Mouse (Mus musculus) intestine, embryonic 14.5 days (tissue): ENCODE results near the gene Col4a2. TPM values are rescaled to one million over a fixed set of nuclear protein-coding genes. Genes with fewer than 3 reads are reported as not detected.
"Not testable (repeated sequence)": the region's sequence is repeated elsewhere in the genome, so short reads cannot be mapped to it uniquely, and the experiment has no call there.

Experiments
- ATAC-seq: fragments of 200-750 bp; cut with Nextera tagmentation; replicated peaks from 2 replicates; pipeline ENCODE4 v1.8.0; 2017; ENCODE audit warnings: low read depth, moderate number of reproducible peaks, moderate TSS enrichment, moderate library complexity; ENCODE audit not compliant: low FRiP score, low TSS enrichment
- DNase-seq: peaks from one replicate; pipeline ENCODE4 v3.0.0-alpha.2; 2018; ENCODE audit warnings: low spot score
- H3K27ac ChIP-seq: fragments of 300-500 bp; sonication (generic); 2 replicates; pipeline ENCODE4 v1.5.1; 2014; ENCODE audit warnings: low read depth, mild to moderate bottlenecking, control low read depth
- H3K27me3 ChIP-seq: fragments of 300-500 bp; sonication (generic); replicated peaks from 2 replicates; pipeline ENCODE4 v1.6.1; 2014; ENCODE audit warnings: low read length, control low read depth; ENCODE audit not compliant: control insufficient read depth, insufficient read depth
- H3K36me3 ChIP-seq: fragments of 300-500 bp; sonication (generic); 2 replicates; pipeline ENCODE4 v1.6.1; 2014; ENCODE audit warnings: low read length, control low read depth; ENCODE audit not compliant: control insufficient read depth, insufficient read depth
- H3K4me1 ChIP-seq: fragments of 300-500 bp; sonication (generic); replicated peaks from 2 replicates; pipeline ENCODE4 v1.6.1; 2014; ENCODE audit warnings: low read length, control low read depth, mixed read lengths; ENCODE audit not compliant: control insufficient read depth, insufficient read depth
- H3K4me2 ChIP-seq: fragments of 300-500 bp; sonication (generic); 2 replicates; pipeline ENCODE4 v1.6.1; 2014; ENCODE audit warnings: low read length
- H3K4me3 ChIP-seq: fragments of 300-500 bp; sonication (generic); 2 replicates; pipeline ENCODE4 v1.5.1; 2014; ENCODE audit warnings: low read depth, low read length, control low read depth, mixed read lengths
- H3K9ac ChIP-seq: fragments of 300-500 bp; sonication (generic); 2 replicates; pipeline ENCODE4 v1.6.1; 2014; ENCODE audit warnings: mild to moderate bottlenecking, low read length
- H3K9me3 ChIP-seq: fragments of 300-500 bp; sonication (generic); 2 replicates; pipeline ENCODE4 v1.6.1; 2016; ENCODE audit warnings: low read length, control low read depth; ENCODE audit not compliant: control insufficient read depth
- WGBS: fragments of 180-500 bp; shearing (Covaris S2); extraction: QIAGEN DNeasy Blood & Tissue Kit; methylation state at CpG from one replicate; pipeline ENCODE4 v1.1.7; 2014; 5-methylcytosine and 5-hydroxymethylcytosine counted together
- polyA plus RNA-seq: library from polyadenylated mRNA; unstranded; fragments of >200 nt; fragmentation: Nextera tagmentation; extraction: Ambion mirVana; gene quantifications from 2 replicates; pipeline ENCODE4 v1.2.1, GENCODE M21; 2014

Gene Col4a2
- polyA plus RNA-seq, 1 experiment from 2014 or later = 58.4 TPM

DNA sequence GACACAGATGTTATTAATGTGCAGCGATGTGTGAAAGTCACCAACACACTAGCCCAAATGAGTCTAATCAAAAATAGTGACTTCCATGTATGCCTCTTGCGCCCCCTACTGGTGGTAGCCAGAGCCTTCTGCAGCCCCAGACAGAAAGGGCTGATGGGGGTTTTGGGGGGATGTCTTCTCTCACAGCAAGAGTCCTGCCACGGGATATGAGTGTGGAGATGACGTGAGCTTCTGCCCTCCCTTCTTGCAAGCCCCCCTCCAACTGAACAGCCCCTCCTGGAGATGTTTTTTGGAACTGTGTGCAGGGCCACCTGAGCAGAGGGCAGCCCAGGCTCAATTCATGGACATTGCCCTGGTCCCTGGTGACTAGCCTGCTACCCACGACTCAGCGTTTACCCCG, 173.5 kb downstream of the Col4a2 start:
- no peak for ATAC-seq

DNA sequence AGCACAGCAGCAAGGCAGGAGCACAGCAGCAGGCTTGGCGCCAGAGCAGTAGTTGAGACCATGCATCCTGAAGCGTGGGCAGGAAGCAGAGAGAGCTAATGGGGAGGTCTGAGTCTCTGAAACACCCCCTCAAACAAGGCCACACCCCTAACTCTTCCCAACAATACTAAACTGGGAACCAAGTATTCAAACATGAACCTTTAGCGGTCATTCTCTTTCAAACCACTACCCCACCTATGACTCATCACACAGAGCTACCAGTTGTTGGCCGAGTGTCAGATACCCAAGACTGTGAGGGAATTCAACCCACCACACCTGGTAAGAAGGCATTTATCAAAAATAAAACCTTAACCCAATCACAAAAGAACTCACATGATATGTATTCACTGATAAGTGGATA, 174.6 kb downstream of the Col4a2 start:
- WGBS = 74% methylated on average over 4 of the region's 4 CpGs
- ATAC-seq = no peak
- Histone ChIP-seq H3K9ac (no peak overlapping the region), H3K4me3 (no peak overlapping the region), H3K9me3 (no peaks in the 10 kb centered on the region), H3K27ac (no peak overlapping the region), H3K4me1 (no peaks in the 10 kb centered on the region), H3K4me2 (no peak overlapping the region), H3K36me3 (no peaks in the 10 kb centered on the region), H3K27me3 (0 out of 2 replicates have a peak, but pooled peaks cover 4% of the 10 kb centered on the region)
- DNase-seq = no peak

More for the DNA sequence above, 173.5 kb downstream of the Col4a2 start:
- no peak overlapping the region for H3K4me3 ChIP-seq
- no peaks in the 10 kb centered on the region for H3K4me1 ChIP-seq
- no peaks in the 10 kb centered on the region for H3K9me3 ChIP-seq
- no peak overlapping the region for H3K9ac ChIP-seq
- peak; percentile 90 for DNase-seq
- 0 out of 2 replicates have a peak, but pooled peaks cover 4% of the 10 kb centered on the region for H3K27me3 ChIP-seq
- H3K36me3 ChIP-seq = no peaks in the 10 kb centered on the region
- 20% methylated on average over 7 of the region's 7 CpGs for WGBS
- no peak overlapping the region for H3K27ac ChIP-seq
- H3K4me2 ChIP-seq = no peak overlapping the region

- ATAC-seq, H3K4me3 ChIP-seq: not testable (repeated sequence)
- 87% methylated on average over 2 of the region's 2 CpGs for WGBS
Measured at GRCm38 (mm10) chr8:11492340-11492739, 179.7 kb downstream of the Col4a2 start.

DNA sequence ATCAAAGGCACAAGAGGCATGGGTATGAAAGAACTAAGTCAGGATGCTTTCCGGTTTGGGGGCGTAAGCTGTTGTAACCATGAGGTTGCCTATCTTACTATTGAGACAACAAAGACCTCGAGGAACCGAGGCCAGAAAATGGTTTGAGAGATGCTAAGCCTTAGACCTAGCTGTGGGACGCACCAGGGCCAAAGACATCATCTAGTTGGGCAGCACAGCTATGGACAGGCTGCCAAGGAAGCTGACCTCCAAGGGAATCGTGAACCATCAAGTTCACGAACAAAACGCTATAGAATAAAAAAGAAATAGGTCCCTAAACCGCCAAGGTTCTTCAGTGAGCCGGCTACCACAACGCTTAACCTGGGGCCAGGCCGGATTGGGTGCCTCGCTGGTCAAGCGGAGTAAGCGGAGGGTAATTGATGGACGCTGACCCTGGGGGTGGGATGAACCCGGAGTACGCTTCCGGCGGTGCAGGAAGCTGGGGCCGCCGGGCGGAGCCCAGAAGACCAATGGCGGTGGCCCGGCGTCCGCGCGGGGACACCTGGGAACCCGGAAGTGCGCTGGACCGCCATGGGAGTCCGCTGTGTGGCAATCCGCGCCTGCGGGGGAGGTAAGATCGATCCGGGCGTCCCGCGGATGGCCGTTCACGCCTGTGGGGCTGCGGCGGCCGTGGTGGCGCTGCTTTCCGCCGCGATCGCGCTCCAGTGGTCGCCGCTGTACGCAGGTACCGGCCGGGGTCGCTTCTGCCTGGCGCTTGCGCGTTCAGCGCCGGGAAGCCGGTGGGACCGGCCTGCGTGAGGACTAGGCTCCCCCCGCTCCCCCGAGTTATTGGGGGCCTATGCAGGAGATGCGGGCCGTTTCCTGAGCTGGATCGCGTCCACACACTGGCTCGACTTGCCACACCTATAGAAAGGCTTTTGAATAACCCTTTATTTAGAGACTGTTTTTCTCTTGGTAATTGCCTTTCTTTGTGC, 184.7 kb downstream of the Col4a2 start, which contains the start of gene Naxd:
Gene Naxd, plus strand, starts transcription at position 490 of the 974 bp plus-strand sequence.
- Histone ChIP-seq H3K4me1 (peaks cover 10% of the 10 kb centered on the region), H3K4me3 (peak within 1 kb of the TSS; percentile 95), H3K9me3 (no peaks in the 10 kb centered on the region), H3K27me3 (no peaks in the 10 kb centered on the region), H3K9ac (peak within 1 kb of the TSS; percentile 84), H3K4me2 (peak within 1 kb of the TSS; percentile 65), H3K36me3 (peaks cover 2% of the 10 kb centered on the region; the same call in 1 of the 2 replicates), H3K27ac (peak within 1 kb of the TSS; percentile 65)
- WGBS = 3% methylated on average over 71 of the region's 73 CpGs
- ATAC-seq (peak; percentile 96), DNase-seq (peak; percentile 92)

More at GRCm38 (mm10) chr8:11492340-11492739, 179.7 kb downstream of the Col4a2 start:
- not testable (repeated sequence) for H3K27ac ChIP-seq, H3K4me1 ChIP-seq, H3K27me3 ChIP-seq, H3K4me2 ChIP-seq, H3K36me3 ChIP-seq, H3K9ac ChIP-seq, DNase-seq, H3K9me3 ChIP-seq

DNA sequence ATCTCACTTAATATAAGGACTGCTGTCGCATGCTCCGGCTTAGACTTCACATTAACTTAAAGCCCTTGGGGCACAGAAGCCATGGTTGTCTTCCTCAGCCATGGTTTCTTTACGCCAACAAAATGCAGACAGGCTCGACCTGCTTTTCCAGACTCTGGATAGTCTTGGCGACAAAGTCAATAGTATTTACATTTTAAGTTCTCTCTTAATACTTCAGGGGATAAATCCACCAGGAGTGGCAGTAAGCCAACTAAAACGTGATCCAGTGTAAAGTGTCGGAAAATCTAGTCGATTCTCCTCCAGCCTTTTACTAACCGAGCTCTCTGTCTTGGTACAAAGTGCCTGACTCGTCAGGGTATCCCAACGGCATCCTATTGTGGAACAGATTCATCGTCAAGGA, 185.7 kb downstream of the Col4a2 start:
- peaks cover 10% of the 10 kb centered on the region for H3K4me1 ChIP-seq
- no peaks in the 10 kb centered on the region for H3K9me3 ChIP-seq
- H3K4me2 ChIP-seq = peak overlapping the region; percentile 65
- ATAC-seq (no peak), DNase-seq (no peak)
- no peak overlapping the region for H3K27ac ChIP-seq
- peaks cover 12% of the 10 kb centered on the region for H3K36me3 ChIP-seq
- no peaks in the 10 kb centered on the region for H3K27me3 ChIP-seq
- H3K9ac ChIP-seq = peak overlapping the region; percentile 84
- WGBS = 71% methylated on average over 12 of the region's 12 CpGs
- peak overlapping the region; percentile 95 for H3K4me3 ChIP-seq

Other genes with a start within 250 kb of the Col4a2 start
- 228 TPM in 2 replicates for gene Col4a1, start within 50 bp of the Col4a2 start, polyA plus RNA-seq
- gene Rab20, start 165.9 kb downstream of the Col4a2 start, polyA plus RNA-seq = 7.8 and 8.6 TPM in 2 replicates
- 109 and 111 TPM in 2 replicates for gene Naxd, start 184.7 kb downstream of the Col4a2 start, polyA plus RNA-seq
- gene Cars2, start 238.0 kb downstream of the Col4a2 start, polyA plus RNA-seq = 25.8 and 29.9 TPM in 2 replicates
- 34.6 and 38.1 TPM in 2 replicates for gene Ing1, start 242.8 kb downstream of the Col4a2 start, polyA plus RNA-seq